Mouse (Mus musculus): ENCODE measurements around the gene Agpat3.

The Agpat3 gene

GRCm38 (mm10) chr10:78260322-78260721 is 92.0 kb downstream of the Agpat3 start:
- DNase-seq (ENCODE audit: low read depth in 2 of 2, low spot score in 2 of 2), result no peak

GRCm38 (mm10) chr10:78259702-78260101 is 92.6 kb downstream of the Agpat3 start:
- no peak for DNase-seq (ENCODE audit: low read depth in 2 of 2, low spot score in 2 of 2)

GRCm38 (mm10) chr10:78259230-78259629 is 93.1 kb downstream of the Agpat3 start:
- no peak for DNase-seq (ENCODE audit: low read depth in 2 of 2, low spot score in 2 of 2)

- no peak for DNase-seq (ENCODE audit: low read depth in 2 of 2, low spot score in 2 of 2)
These were observed 94.1 kb downstream of the Agpat3 start for GRCm38 (mm10) chr10:78258142-78258675.

- no peak for DNase-seq (ENCODE audit: low read depth in 2 of 2, low spot score in 2 of 2)
These were observed 96.6 kb downstream of the Agpat3 start for GRCm38 (mm10) chr10:78255646-78256059.

- DNase-seq (ENCODE audit: low read depth in 2 of 2, low spot score in 2 of 2), result no peak
These were observed 105.1 kb downstream of the Agpat3 start for GRCm38 (mm10) chr10:78247206-78247605.

- no peak for DNase-seq (ENCODE audit: low read depth in 2 of 2, low spot score in 2 of 2)
These were observed 105.6 kb downstream of the Agpat3 start for GRCm38 (mm10) chr10:78246725-78247124.

GRCm38 (mm10) chr10:78245225-78245547 is 107.1 kb downstream of the Agpat3 start:
- DNase-seq (ENCODE audit: low read depth in 2 of 2, low spot score in 2 of 2), result no peak

- DNase-seq (ENCODE audit: low read depth in 2 of 2, low spot score in 2 of 2), result peak; percentile 77
These were observed 107.7 kb downstream of the Agpat3 start, which contains the start of gene Trappc10 for GRCm38 (mm10) chr10:78244438-78245224. TSS of gene Trappc10 (minus strand) at chr10:78244641.

GRCm38 (mm10) chr10:78244058-78244437 is 108.2 kb downstream of the Agpat3 start:
- DNase-seq (ENCODE audit: low read depth in 2 of 2, low spot score in 2 of 2), result peak; percentile 24 to 32

- DNase-seq (ENCODE audit: low read depth in 2 of 2, low spot score in 2 of 2), result no peak
These were observed 113.4 kb downstream of the Agpat3 start for GRCm38 (mm10) chr10:78238926-78239325.

- no peak for DNase-seq (ENCODE audit: low read depth in 2 of 2, low spot score in 2 of 2)
These were observed 114.0 kb downstream of the Agpat3 start for GRCm38 (mm10) chr10:78238297-78238696.

- DNase-seq (ENCODE audit: low read depth in 2 of 2, low spot score in 2 of 2), result no peak
These were observed 114.5 kb downstream of the Agpat3 start for GRCm38 (mm10) chr10:78237809-78238208.

GRCm38 (mm10) chr10:78236885-78237629 is 115.2 kb downstream of the Agpat3 start:
- DNase-seq (ENCODE audit: low read depth in 2 of 2, low spot score in 2 of 2), result no peak

GRCm38 (mm10) chr10:78233756-78234155 is 118.5 kb downstream of the Agpat3 start:
- DNase-seq (ENCODE audit: low read depth in 2 of 2, low spot score in 2 of 2), result no peak

GRCm38 (mm10) chr10:78233161-78233560 is 119.1 kb downstream of the Agpat3 start:
- no peak for DNase-seq (ENCODE audit: low read depth in 2 of 2, low spot score in 2 of 2)

GRCm38 (mm10) chr10:78232301-78232980 is 119.8 kb downstream of the Agpat3 start:
- no peak for DNase-seq (ENCODE audit: low read depth in 2 of 2, low spot score in 2 of 2)

- no peak for DNase-seq (ENCODE audit: low read depth in 2 of 2, low spot score in 2 of 2)
These were observed 123.7 kb downstream of the Agpat3 start for GRCm38 (mm10) chr10:78228560-78228928.

GRCm38 (mm10) chr10:78227875-78228559 is 124.3 kb downstream of the Agpat3 start:
- no peak for DNase-seq (ENCODE audit: low read depth in 2 of 2, low spot score in 2 of 2)

GRCm38 (mm10) chr10:78224136-78224535 is 128.2 kb downstream of the Agpat3 start:
- DNase-seq (ENCODE audit: low read depth in 2 of 2, low spot score in 2 of 2), result no peak

GRCm38 (mm10) chr10:78222908-78223307 is 129.4 kb downstream of the Agpat3 start:
- DNase-seq (ENCODE audit: low read depth in 2 of 2, low spot score in 2 of 2), result no peak

All from CD8-positive naive resting alpha-beta T cell, adult 2 months (primary cell).